Mouse (Mus musculus) yolk sac, embryonic 10.5 days (tissue): ENCODE measurements around the gene Pfn3.

Source experiments
- DNase-seq: peaks from one replicate; pipeline ENCODE4 v3.0.0-alpha.2; 2017; ENCODE audit warnings: low spot score

The Pfn3 gene

DNA sequence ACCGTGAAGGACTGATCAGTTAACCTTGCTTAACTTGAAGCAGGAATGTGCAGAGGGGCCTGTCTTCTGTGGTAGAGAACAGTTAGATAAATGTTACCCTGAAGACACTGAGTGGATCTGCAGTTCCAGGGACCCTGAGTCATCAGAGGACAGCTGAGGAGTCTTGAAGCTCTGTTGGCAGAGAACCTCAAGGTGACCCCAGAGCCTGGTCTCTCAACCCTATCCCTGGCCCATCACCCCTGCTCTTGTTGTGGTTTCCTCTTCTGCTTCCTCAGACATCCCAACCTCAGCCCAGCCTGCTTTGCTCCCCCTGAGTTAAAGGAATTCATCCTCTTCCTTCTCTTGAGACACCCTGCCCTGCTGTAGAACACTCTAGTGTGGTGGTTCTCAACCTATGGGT, 16.9 kb downstream of the Pfn3 start, which contains the start of gene Slc34a1:
Gene Slc34a1 (plus strand): TSS at position 100 of the 400 bp plus-strand sequence.
- no peak for DNase-seq

- DNase-seq: no peak
Measured at GRCm38 (mm10) chr13:55392933-55393332, 22.1 kb downstream of the Pfn3 start.

GRCm38 (mm10) chr13:55391626-55392029, 23.4 kb downstream of the Pfn3 start:
- peak; percentile 93 for DNase-seq

- DNase-seq: peak; percentile 88
Measured at GRCm38 (mm10) chr13:55390644-55391043, 24.4 kb downstream of the Pfn3 start.

DNA sequence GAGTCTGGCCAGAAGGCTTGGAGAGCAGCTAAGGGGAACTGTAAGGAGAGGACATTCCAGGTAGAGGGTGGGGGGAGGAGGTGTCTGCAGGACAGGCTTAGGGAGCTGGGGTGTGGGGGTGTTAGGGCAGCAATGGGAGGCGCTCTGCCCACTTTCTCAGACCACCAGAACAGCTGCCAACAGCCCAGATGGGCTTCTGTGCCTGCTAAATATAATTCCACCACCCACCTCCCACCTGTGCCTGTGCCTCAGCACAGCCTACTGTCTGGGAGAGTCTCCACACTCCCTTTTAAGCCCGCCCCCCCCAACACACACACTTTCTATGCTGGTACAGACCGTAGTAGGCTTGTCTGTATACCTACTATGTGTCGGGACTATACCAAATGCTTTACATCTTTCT, 33.2 kb downstream of the Pfn3 start:
- DNase-seq: no peak

DNA sequence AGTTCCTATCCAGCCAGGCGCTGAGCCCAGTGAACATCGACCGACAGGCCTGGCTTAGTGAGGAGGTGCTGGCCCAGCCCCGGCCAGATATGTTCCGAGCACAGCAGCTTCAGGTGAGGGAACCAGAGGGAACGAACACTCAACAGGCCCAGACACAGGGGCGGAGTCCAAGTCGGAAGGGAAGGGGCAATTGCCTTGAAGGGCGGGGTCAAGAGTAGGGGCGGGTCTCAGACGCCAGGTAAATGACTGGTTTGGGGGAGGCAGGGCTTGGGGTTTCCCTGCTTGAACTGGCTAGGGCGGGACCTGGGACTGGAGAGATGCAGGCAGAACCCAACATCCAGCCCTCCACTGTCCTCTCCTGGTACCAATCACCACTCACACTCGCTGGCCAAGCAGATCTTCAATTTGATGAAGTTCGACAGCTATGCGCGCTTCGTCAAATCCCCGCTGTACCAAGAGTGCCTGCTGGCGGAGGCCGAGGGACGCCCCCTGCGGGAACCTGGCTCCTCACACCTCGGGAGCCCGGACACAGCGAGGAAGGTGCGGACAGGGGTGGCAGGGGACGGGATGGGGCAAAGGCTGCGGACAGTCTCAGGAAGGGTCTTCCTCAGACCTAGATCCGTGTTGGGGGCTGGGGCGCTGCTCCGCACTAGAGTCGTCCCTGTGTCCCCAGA, 36.0 kb downstream of the Pfn3 start:
- no peak for DNase-seq

DNA sequence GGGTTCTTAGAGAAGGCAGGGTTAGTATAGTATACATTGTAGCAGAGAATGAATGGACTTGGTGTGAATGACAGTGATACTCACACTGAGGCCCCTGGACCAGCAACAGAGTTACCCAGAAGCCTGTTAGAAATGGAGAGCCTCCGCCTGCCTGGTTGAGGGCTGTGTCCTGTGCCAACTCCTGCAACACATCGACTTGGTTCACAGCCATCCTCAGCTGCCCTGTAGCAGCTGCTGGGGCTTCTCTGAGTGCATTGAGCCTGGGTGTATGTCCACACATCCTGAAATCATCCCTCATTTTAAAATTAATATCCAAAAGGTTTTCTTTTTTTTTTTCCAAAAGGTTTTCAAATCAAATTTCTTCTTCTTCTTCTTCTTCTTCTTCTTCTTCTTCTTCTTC, 39.2 kb downstream of the Pfn3 start:
- no peak for DNase-seq

DNA sequence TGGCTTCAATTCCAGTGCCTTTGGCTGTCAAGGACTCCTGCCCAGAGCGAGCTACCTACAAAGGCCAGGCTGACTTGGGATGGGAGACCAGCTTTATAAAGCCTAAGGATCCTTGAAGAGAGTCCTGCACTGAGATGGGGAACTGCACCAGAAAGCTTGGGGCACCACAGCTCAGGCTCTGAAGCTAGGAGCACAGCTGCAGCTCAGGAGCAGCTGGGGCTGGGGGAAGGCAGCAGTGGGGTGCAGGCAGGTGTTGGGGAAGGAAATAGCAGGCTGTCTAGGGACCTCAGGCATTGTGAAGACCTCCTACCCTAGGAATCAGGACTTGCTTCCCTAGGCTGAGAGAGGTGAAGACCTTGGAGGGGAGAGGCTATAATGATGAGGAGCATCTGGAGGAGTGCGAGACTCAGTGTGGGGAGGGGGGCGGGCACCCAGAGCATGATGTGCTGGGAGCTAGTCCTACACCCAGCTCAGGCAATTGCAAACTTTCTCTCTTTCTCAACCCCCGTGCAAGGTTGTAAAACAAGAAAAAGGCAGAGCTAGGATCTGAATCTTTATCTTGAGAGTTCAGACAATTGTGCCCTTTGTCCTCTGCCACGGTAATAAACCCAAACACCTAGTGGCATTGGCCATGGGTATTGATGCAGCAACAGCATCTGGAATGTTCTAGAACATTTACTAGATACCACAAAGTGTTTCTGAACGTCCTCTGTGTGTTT, 40.7 kb downstream of the Pfn3 start:
- DNase-seq: no peak

DNA sequence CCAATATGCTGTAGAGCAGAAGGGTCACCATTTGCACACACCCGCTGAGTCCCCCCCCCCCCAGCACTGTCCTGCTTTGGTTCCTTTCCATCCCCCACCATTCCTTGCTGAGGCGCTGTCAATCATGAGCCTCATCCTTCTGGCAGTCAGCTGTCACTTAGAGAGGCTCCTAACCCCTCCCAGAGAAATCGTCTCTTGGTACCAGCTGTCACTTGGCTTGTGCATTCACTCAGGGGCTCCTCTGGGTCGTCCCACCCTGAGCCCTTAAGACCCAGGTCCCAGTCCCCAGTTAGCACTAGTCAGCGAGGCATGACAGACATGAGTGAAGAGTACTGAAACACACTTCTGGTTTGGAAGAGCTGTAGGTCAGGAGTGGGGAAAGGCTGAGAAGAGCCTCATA, 43.3 kb downstream of the Pfn3 start:
- no peak for DNase-seq

- no peak for DNase-seq
Measured at GRCm38 (mm10) chr13:55371007-55371681, 43.9 kb downstream of the Pfn3 start.

DNA sequence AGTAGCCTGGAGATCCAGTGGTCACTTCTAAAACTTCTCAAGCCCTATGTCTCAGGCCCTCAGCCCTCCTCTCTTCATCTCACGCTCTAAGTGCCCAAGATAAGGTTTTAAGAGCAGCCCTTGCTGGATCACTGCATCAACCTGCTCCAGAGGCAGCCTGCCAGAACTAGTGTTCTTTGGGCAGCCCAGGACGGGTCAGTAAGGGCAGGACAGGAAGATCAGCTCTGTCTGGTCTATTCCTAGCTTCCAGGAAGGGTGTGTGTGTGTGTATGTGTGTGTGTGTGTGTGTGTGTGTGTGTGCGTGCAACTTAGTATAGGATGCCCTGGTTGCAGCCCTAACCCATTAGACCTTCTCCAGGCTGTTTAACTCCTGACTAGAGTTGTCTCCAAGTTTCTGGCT, 44.8 kb downstream of the Pfn3 start:
- no peak for DNase-seq

GRCm38 (mm10) chr13:55369531-55370114, 45.4 kb downstream of the Pfn3 start, which contains the start of gene Rgs14:
Gene Rgs14 (plus strand): TSS chr13:55369732.
- DNase-seq: no peak

GRCm38 (mm10) chr13:55368401-55368800, 46.6 kb downstream of the Pfn3 start:
- no peak for DNase-seq
